Mouse (Mus musculus): ENCODE results near the gene Bicd2. TPM values are rescaled to one million over a fixed set of nuclear protein-coding genes. Genes with fewer than 3 reads are reported as not detected.

Bicd2 gene
- total and polyA plus RNA-seq, 2 experiments from 2014 or later, result 24.1 to 49.3 TPM

DNA sequence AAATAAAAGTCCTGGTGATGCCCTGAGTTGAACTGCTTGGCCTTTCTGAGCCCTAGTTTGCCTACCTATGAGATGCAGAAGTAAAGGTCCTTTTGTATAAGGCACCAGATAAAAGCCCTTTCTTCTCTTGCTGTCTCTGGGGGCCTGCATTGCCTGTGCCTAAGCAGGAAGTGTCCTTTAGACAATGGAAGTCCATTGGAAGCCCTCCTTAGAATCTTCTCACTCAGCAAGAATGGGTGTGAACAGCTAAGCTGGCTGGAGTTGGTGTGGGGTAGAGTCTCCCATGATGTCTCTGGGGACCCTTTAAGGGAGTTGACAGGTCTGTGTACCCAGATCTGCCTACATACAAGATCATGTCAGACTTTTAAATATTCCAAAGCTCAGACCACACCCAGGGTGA is 12.0 kb downstream of the Bicd2 start:
- Histone ChIP-seq H3K9me3 (ENCODE audit: low read length) (no peaks in the 10 kb centered on the region), H3K4me2 (ENCODE audit: low read depth, low read length, poor library complexity, severe bottlenecking) (no peak overlapping the region), H3K27ac (ENCODE audit: low read depth, low read length) (no peak overlapping the region), H3K36me3 (ENCODE audit: insufficient read depth, low read length) (peaks cover 3% of the 10 kb centered on the region; the same call in 1 of the 2 replicates), H3K9ac (replicated peaks; ENCODE audit: low read length, poor library complexity, severe bottlenecking) (no peak overlapping the region), H3K4me3 (ENCODE audit: low read depth, low read length) (no peak overlapping the region), H3K27me3 (ENCODE audit: insufficient read depth, low read length) (no peaks in the 10 kb centered on the region), H3K4me1 (ENCODE audit: insufficient read depth, low read length) (peaks cover 5% of the 10 kb centered on the region; the same call in 1 of the 2 replicates)
- no peak for TF ChIP-seq CTCF (IDR thresholded peaks at IDR 0.05)
- ATAC-seq (ENCODE audit: low FRiP score) (no peak), DNase-seq (ENCODE audit: low spot score) (no peak)

- H3K27me3 ChIP-seq (ENCODE audit: insufficient read depth, low read length), result no peaks in the 10 kb centered on the region
- WGBS, result 67% methylated on average over 5 of the region's 5 CpGs
- ATAC-seq (ENCODE audit: low FRiP score), result no peak
- H3K36me3 ChIP-seq (ENCODE audit: insufficient read depth, low read length), result peaks cover 3% of the 10 kb centered on the region; the same call in 1 of the 2 replicates
- peaks cover 5% of the 10 kb centered on the region; the same call in 1 of the 2 replicates for H3K4me1 ChIP-seq (ENCODE audit: insufficient read depth, low read length)
- no peak overlapping the region for H3K9ac ChIP-seq (replicated peaks; ENCODE audit: low read length, poor library complexity, severe bottlenecking)
- H3K9me3 ChIP-seq (ENCODE audit: low read length), result no peaks in the 10 kb centered on the region
- no peak overlapping the region for H3K27ac ChIP-seq (ENCODE audit: low read depth, low read length)
- TF ChIP-seq CTCF (IDR thresholded peaks at IDR 0.05), result no peak
- no peak for DNase-seq (ENCODE audit: low spot score)
- H3K4me3 ChIP-seq (ENCODE audit: low read depth, low read length), result no peak overlapping the region
- H3K4me2 ChIP-seq (ENCODE audit: low read depth, low read length, poor library complexity, severe bottlenecking), result no peak overlapping the region
Observed at GRCm38 (mm10) chr13:49353991-49354507, 12.7 kb downstream of the Bicd2 start.

GRCm38 (mm10) chr13:49355461-49356061 is 14.2 kb downstream of the Bicd2 start:
- Histone ChIP-seq H3K9me3 (ENCODE audit: low read length) (no peaks in the 10 kb centered on the region), H3K9ac (replicated peaks; ENCODE audit: low read length, poor library complexity, severe bottlenecking) (no peak overlapping the region), H3K4me1 (ENCODE audit: insufficient read depth, low read length) (peaks cover 5% of the 10 kb centered on the region; the same call in 1 of the 2 replicates), H3K27me3 (ENCODE audit: insufficient read depth, low read length) (no peaks in the 10 kb centered on the region), H3K4me2 (ENCODE audit: low read depth, low read length, poor library complexity, severe bottlenecking) (no peak overlapping the region), H3K36me3 (ENCODE audit: insufficient read depth, low read length) (peaks cover 3% of the 10 kb centered on the region; the same call in 1 of the 2 replicates), H3K27ac (ENCODE audit: low read depth, low read length) (no peak overlapping the region), H3K4me3 (ENCODE audit: low read depth, low read length) (no peak overlapping the region)
- TF ChIP-seq CTCF (IDR thresholded peaks at IDR 0.05), result no peak
- 85% methylated on average over 11 of the region's 11 CpGs for WGBS
- ATAC-seq (ENCODE audit: low FRiP score), result no peak
- DNase-seq (ENCODE audit: low spot score), result no peak

DNA sequence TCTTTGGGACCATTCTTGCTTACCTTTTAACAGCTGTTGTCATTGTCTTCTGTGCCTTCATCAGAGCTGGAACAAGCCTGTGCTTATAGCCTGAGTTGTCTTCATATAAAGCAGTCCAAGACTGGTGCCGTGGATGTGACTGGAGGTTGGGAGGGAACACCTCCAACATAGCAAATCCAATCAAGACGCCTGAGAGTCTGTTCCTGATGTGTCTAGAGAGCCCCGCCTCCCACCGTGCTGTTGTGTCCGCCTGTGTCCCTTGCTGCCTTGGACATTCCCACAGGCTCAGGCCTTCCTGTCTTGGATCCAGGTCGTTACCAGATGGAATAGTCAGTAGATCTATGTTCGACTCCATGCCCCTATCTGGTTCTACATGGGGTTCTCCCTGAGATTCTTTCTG is 14.7 kb downstream of the Bicd2 start:
- Histone ChIP-seq H3K27me3 (ENCODE audit: insufficient read depth, low read length) (no peaks in the 10 kb centered on the region), H3K9me3 (ENCODE audit: low read length) (no peaks in the 10 kb centered on the region), H3K9ac (replicated peaks; ENCODE audit: low read length, poor library complexity, severe bottlenecking) (no peak overlapping the region), H3K4me3 (ENCODE audit: low read depth, low read length) (no peak overlapping the region), H3K4me2 (ENCODE audit: low read depth, low read length, poor library complexity, severe bottlenecking) (no peak overlapping the region), H3K36me3 (ENCODE audit: insufficient read depth, low read length) (peaks cover 3% of the 10 kb centered on the region; the same call in 1 of the 2 replicates), H3K4me1 (ENCODE audit: insufficient read depth, low read length) (peaks cover 5% of the 10 kb centered on the region; the same call in 1 of the 2 replicates), H3K27ac (ENCODE audit: low read depth, low read length) (no peak overlapping the region)
- no peak for TF ChIP-seq CTCF (IDR thresholded peaks at IDR 0.05)
- 74% methylated on average over 7 of the region's 7 CpGs for WGBS
- DNase-seq (ENCODE audit: low spot score) (no peak), ATAC-seq (ENCODE audit: low FRiP score) (no peak)

- ATAC-seq (ENCODE audit: low FRiP score) (no peak), DNase-seq (ENCODE audit: low spot score) (no peak)
- no peak overlapping the region for H3K9ac ChIP-seq (replicated peaks; ENCODE audit: low read length, poor library complexity, severe bottlenecking)
- H3K27ac ChIP-seq (ENCODE audit: low read depth, low read length), result no peak overlapping the region
- peaks cover 5% of the 10 kb centered on the region; the same call in 1 of the 2 replicates for H3K4me1 ChIP-seq (ENCODE audit: insufficient read depth, low read length)
- H3K9me3 ChIP-seq (ENCODE audit: low read length), result no peaks in the 10 kb centered on the region
- no peak overlapping the region for H3K4me3 ChIP-seq (ENCODE audit: low read depth, low read length)
- 98% methylated on average over 8 of the region's 8 CpGs for WGBS
- H3K36me3 ChIP-seq (ENCODE audit: insufficient read depth, low read length), result peaks cover 3% of the 10 kb centered on the region; the same call in 1 of the 2 replicates
- TF ChIP-seq CTCF (IDR thresholded peaks at IDR 0.05), result no peak
- no peaks in the 10 kb centered on the region for H3K27me3 ChIP-seq (ENCODE audit: insufficient read depth, low read length)
- no peak overlapping the region for H3K4me2 ChIP-seq (ENCODE audit: low read depth, low read length, poor library complexity, severe bottlenecking)
Observed at GRCm38 (mm10) chr13:49357367-49358026, 16.1 kb downstream of the Bicd2 start.

GRCm38 (mm10) chr13:49358184-49358583 is 16.8 kb downstream of the Bicd2 start:
- no peak for DNase-seq (ENCODE audit: low spot score)
- 0 out of 2 replicates have a peak, but pooled peaks cover 2% of the 10 kb centered on the region for H3K4me1 ChIP-seq (ENCODE audit: insufficient read depth, low read length)
- no peak overlapping the region for H3K4me3 ChIP-seq (ENCODE audit: low read depth, low read length)
- ATAC-seq (ENCODE audit: low FRiP score), result no peak
- WGBS, result 96% methylated on average over 3 of the region's 3 CpGs
- TF ChIP-seq CTCF (IDR thresholded peaks at IDR 0.05), result no peak
- no peak overlapping the region for H3K9ac ChIP-seq (replicated peaks; ENCODE audit: low read length, poor library complexity, severe bottlenecking)
- H3K36me3 ChIP-seq (ENCODE audit: insufficient read depth, low read length), result peaks cover 3% of the 10 kb centered on the region; the same call in 1 of the 2 replicates
- no peak overlapping the region for H3K27ac ChIP-seq (ENCODE audit: low read depth, low read length)
- no peak overlapping the region for H3K4me2 ChIP-seq (ENCODE audit: low read depth, low read length, poor library complexity, severe bottlenecking)
- no peaks in the 10 kb centered on the region for H3K9me3 ChIP-seq (ENCODE audit: low read length)
- no peaks in the 10 kb centered on the region for H3K27me3 ChIP-seq (ENCODE audit: insufficient read depth, low read length)
